In the genomic region with DNA sequence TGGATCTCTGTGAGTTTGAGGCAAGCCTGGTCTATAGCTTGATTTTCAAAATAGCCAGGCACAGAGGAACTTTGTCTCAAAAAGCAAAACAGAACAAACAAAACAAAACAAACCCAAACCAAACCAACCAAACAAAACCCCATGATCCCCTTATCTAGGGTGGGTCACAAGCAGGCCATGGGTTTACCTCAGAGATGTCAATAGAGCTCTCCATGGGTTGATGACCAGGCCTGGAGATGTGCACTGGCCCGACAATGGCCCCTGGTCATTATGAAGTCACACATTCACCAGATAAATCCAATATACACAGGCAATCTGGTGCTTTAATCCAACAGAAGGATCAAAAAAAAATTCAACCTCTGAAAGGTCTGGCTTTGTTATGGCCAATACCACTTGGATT, we compare ENCODE assay signal across 22 mouse cellular contexts.
DNase-seq lines count a peak whose midpoint lies in the region; ATAC-seq lines count a peak whose summit lies in the region.
"Had no signal": no experiment of that assay in that cellular context is flagged by ENCODE, and none has a peak within 500 bp of the region (broad histone marks: within the 10 kb centered on the region; RNA-seq: fewer than 3 reads in every experiment).

No protein-coding gene starts in this region.

- H3K36me3 ChIP-seq in heart, embryonic 10.5 days = peaks cover 100% of the 10 kb centered on the region
- peaks cover 98% of the 10 kb centered on the region for H3K36me3 ChIP-seq in intestine, embryonic 14.5 days (ENCODE audit: control insufficient read depth, insufficient read depth, low read length)
- peaks cover 28% of the 10 kb centered on the region for H3K36me3 ChIP-seq in intestine, embryonic 16.5 days (ENCODE audit: control insufficient read depth, insufficient read depth, low read length)
- peaks cover 5% of the 10 kb centered on the region; the same call in 1 of the 2 replicates for H3K36me3 ChIP-seq in midbrain, embryonic 11.5 days (ENCODE audit: control insufficient read depth, insufficient read depth, low read length)
- peaks cover 92% of the 10 kb centered on the region for H3K36me3 ChIP-seq in midbrain, embryonic 13.5 days

- H3K4me1 ChIP-seq in heart, embryonic 10.5 days = no peaks in the 10 kb centered on the region
- no peaks in the 10 kb centered on the region for H3K4me1 ChIP-seq in intestine, embryonic 14.5 days (replicated peaks; ENCODE audit: control insufficient read depth, insufficient read depth, low read length)
- no peaks in the 10 kb centered on the region for H3K4me1 ChIP-seq in intestine, embryonic 16.5 days (ENCODE audit: control insufficient read depth, insufficient read depth, low read length)
- no peaks in the 10 kb centered on the region for H3K4me1 ChIP-seq in midbrain, embryonic 11.5 days (ENCODE audit: control insufficient read depth, insufficient read depth, low read length)
- no peaks in the 10 kb centered on the region for H3K4me1 ChIP-seq in midbrain, embryonic 13.5 days (replicated peaks)

- H3K27ac ChIP-seq in heart, embryonic 10.5 days = no peak overlapping the region
- H3K27ac ChIP-seq in intestine, embryonic 14.5 days (ENCODE audit: low read depth) = no peak overlapping the region
- no peak overlapping the region for H3K27ac ChIP-seq in intestine, embryonic 16.5 days (ENCODE audit: low read length)
- H3K27ac ChIP-seq in midbrain, embryonic 11.5 days (ENCODE audit: low read depth, low read length) = no peak overlapping the region
- no peak overlapping the region for H3K27ac ChIP-seq in midbrain, embryonic 13.5 days

- no peak for ATAC-seq in intestine, embryonic 14.5 days (replicated peaks; ENCODE audit: low FRiP score, low TSS enrichment, low read depth)
- ATAC-seq in intestine, embryonic 16.5 days = no peak
- ATAC-seq in midbrain, embryonic 11.5 days (ENCODE audit: low FRiP score) = no peak
- ATAC-seq in midbrain, embryonic 13.5 days = no peak
- ATAC-seq: activated CD4-positive, CD25-positive, alpha-beta regulatory T cell, adult 4 months; CD4-positive, CD25-positive, alpha-beta regulatory T cell, adult 4 months; Patski had no signal

- no peak overlapping the region for H3K4me2 ChIP-seq in intestine, embryonic 14.5 days (ENCODE audit: low read length)
- no peak overlapping the region for H3K4me2 ChIP-seq in intestine, embryonic 16.5 days (ENCODE audit: low read depth, low read length)
- H3K4me2 ChIP-seq in midbrain, embryonic 11.5 days = no peak overlapping the region
- no peak overlapping the region for H3K4me2 ChIP-seq in midbrain, embryonic 13.5 days (replicated peaks)

- peak; percentile 72 for DNase-seq in heart, adult 11 months
- no peak for DNase-seq in heart, postnatal 10 days
- DNase-seq in heart, embryonic 10.5 days (ENCODE audit: low spot score) = peak; percentile 53
- no peak for DNase-seq in heart, postnatal 36 days
- peak; percentile 34 for DNase-seq in intestine, embryonic 14.5 days (ENCODE audit: low spot score)
- DNase-seq in midbrain, embryonic 11.5 days (ENCODE audit: low spot score, missing footprints) = peak; percentile 39
- DNase-seq: adrenal gland, adult 2 months; adrenal gland, adult 8-10 months; adrenal gland, postnatal 10 days; adrenal gland, postnatal 14 days; adrenal gland, postnatal 25 days; adrenal gland, postnatal 36 days; B cell, adult 2 months; cerebellum, adult 11 months; cerebellum, adult 11-12 months had no signal

- no peak overlapping the region for H3K4me3 ChIP-seq in heart, embryonic 10.5 days
- no peak overlapping the region for H3K4me3 ChIP-seq in intestine, embryonic 14.5 days (ENCODE audit: low read depth, low read length)
- no peak overlapping the region for H3K4me3 ChIP-seq in intestine, embryonic 16.5 days (ENCODE audit: low read length)
- no peak overlapping the region for H3K4me3 ChIP-seq in midbrain, embryonic 11.5 days (ENCODE audit: low read depth, low read length)
- no peak overlapping the region for H3K4me3 ChIP-seq in midbrain, embryonic 13.5 days (replicated peaks)

- intact Hi-C loops in heart, postnatal 10 days (cut with DNase I) = no loop called here
- intact Hi-C loops in heart, postnatal 36 days (cut with DNase I) = no loop called here

- H3K9me3 ChIP-seq in heart, embryonic 10.5 days = no peaks in the 10 kb centered on the region
- no peaks in the 10 kb centered on the region for H3K9me3 ChIP-seq in intestine, embryonic 14.5 days (ENCODE audit: control insufficient read depth, low read length)
- H3K9me3 ChIP-seq in intestine, embryonic 16.5 days (ENCODE audit: control insufficient read depth, low read length) = no peaks in the 10 kb centered on the region
- H3K9me3 ChIP-seq in midbrain, embryonic 11.5 days (ENCODE audit: control insufficient read depth, low read length) = no peaks in the 10 kb centered on the region
- H3K9me3 ChIP-seq in midbrain, embryonic 13.5 days = no peaks in the 10 kb centered on the region
- H3K9me3 ChIP-seq: G1E had no signal

- no peaks in the 10 kb centered on the region for H3K27me3 ChIP-seq in heart, embryonic 10.5 days (ENCODE audit: insufficient read depth, poor library complexity, severe bottlenecking)
- H3K27me3 ChIP-seq in intestine, embryonic 14.5 days (replicated peaks; ENCODE audit: control insufficient read depth, insufficient read depth, low read length) = no peaks in the 10 kb centered on the region
- H3K27me3 ChIP-seq in intestine, embryonic 16.5 days (replicated peaks; ENCODE audit: control insufficient read depth, insufficient read depth, low read length) = no peaks in the 10 kb centered on the region
- no peaks in the 10 kb centered on the region for H3K27me3 ChIP-seq in midbrain, embryonic 11.5 days (ENCODE audit: control insufficient read depth, insufficient read depth, low read length)
- no peaks in the 10 kb centered on the region for H3K27me3 ChIP-seq in midbrain, embryonic 13.5 days
- H3K27me3 ChIP-seq: CH12.LX, Patski had no signal

- WGBS in heart, embryonic 10.5 days = 97% methylated on average over 1 of the region's 1 CpGs
- 100% methylated on average over 1 of the region's 1 CpGs for WGBS in intestine, embryonic 14.5 days
- WGBS in intestine, embryonic 16.5 days = 90% methylated on average over 1 of the region's 1 CpGs
- WGBS in midbrain, embryonic 11.5 days = 89% methylated on average over 1 of the region's 1 CpGs
- 100% methylated on average over 1 of the region's 1 CpGs for WGBS in midbrain, embryonic 13.5 days

- no peak overlapping the region for H3K9ac ChIP-seq in intestine, embryonic 14.5 days (ENCODE audit: low read length)
- H3K9ac ChIP-seq in intestine, embryonic 16.5 days (ENCODE audit: low read depth, low read length) = no peak overlapping the region
- H3K9ac ChIP-seq in midbrain, embryonic 11.5 days (ENCODE audit: low read length) = no peak overlapping the region
- H3K9ac ChIP-seq in midbrain, embryonic 13.5 days (replicated peaks) = no peak overlapping the region

Comparison
In these comparisons a context has a peak if more than half of its experiments do, and no peak if none do; other contexts are left out.
1. DNase-seq: peak in heart, adult 11 months (single experiment), heart, embryonic 10.5 days (single experiment), intestine, embryonic 14.5 days (single experiment) and midbrain, embryonic 11.5 days (single experiment); none in heart, postnatal 10 days (0 of 2) and heart, postnatal 36 days (0 of 2).